Mouse (Mus musculus) liver (tissue): ENCODE data around the gene Plekha1.

Experiments used
- DNase-seq: peaks from one replicate; pipeline ENCODE4 v3.0.0-alpha.2; 2020; ENCODE audit warnings: mixed read lengths

Gene Plekha1

DNA sequence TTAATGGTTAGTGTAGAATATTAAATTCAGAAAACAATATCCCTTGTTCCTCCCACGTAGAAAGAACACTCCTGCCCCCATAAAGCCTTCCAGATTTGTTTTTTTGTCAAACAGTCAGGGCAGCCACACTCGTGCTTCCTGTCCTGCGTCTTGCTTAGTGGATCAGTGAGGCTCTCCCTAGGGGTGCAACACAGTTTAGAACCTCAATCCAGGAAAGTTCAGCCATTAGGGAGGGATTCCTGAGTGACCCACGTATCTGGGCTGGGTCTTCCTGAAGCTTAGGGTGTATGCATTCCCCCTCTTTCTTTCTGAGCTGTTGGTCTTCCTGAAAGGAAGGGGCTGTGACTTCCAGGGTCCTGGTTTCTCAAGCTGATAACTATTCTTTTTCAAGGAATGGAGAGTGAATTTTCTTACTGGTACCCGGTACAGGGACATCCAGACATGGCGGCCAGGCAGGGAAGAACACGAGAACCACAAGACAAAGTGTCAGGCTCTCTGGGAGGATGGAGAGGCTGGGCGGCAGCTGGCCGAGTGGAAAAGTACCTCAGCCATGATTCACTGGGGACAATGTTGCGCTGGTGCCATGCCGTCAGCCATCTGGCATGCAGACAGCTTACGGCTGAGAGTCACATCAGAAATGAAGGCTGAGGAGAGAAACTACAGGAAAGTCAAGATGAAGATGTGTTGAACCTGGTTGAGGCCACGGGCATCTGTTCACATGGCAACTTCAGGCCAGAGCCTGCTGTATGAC lies 57.6 kb downstream of the Plekha1 start:
- no peak for DNase-seq

DNA sequence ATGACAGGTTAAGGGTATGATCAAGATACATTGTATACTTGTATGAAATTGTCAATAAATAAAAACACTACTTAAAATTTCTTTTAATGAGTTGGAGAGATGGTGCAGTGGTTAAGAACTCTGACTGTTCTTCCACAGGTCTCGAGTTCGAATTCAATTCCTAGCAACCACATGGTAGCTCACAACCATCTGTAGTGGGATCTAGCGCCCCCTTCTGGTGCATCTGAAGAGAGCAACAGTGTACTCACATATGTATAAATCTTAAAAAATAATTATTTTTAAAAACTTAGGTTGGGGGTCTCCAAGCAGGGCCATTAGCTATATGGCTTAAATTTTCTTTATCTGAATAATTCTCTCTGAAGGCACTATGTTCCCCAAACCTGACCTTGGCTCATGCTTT lies 64.8 kb downstream of the Plekha1 start:
- no peak for DNase-seq

DNA sequence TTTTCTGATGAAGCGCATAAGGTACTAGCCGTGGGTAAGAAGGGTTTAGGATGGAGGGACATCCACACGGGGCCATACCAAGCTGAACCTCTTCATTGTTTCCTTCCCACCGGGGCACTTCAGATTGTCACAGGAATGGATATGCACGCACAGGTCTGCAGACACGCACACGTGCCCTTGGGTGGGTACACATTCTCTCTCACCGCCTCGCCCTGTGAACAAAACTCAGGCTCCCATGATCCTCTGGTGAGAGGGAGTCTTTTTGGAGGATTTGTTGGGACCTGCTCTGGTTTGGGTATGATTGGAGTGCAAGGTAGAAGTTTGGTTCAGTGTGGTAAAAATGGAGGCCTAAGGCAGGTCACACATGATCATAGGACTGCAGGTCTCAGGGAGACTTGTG lies 67.4 kb downstream of the Plekha1 start:
- DNase-seq: no peak

- DNase-seq: no peak
Observed at GRCm38 (mm10) chr7:130934654-130935053, 69.1 kb downstream of the Plekha1 start.

- no peak for DNase-seq
Observed at GRCm38 (mm10) chr7:130935421-130935792, 69.9 kb downstream of the Plekha1 start.

DNA sequence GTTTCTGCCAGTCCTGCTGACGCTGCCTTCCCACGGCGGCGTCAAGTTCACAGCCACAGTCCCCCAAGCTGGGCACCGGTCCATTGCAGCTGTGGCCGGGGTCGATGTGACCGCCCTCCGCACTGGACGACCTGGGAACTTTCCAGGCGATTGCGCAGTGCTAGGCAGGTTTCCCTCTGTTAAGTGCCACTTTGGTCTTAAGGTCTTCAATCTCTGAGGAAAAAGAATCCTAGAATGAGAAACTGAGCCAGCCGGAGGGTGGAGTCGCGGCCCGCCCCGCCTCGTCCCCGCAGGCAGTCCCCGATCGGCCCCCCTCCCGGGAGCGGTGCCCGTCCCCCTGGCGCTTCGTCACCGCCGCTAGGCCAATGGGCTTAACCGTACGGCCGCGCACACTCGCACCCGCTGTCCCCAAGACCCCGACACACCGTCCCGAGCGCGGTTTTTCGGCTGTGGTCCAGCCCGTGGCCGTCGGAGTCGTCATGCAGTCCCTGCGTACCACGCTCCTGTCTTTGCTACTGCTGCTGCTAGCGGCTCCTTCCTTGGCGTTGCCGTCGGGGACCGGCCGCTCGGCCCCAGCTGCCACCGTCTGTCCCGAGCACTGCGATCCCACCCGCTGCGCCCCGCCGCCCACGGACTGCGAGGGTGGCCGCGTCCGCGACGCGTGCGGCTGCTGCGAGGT lies 70.4 kb downstream of the Plekha1 start, which contains the start of gene Htra1:
Gene Htra1 (plus strand): TSS at position 319 of the 679 bp plus-strand sequence.
- peak; percentile 27 for DNase-seq

DNA sequence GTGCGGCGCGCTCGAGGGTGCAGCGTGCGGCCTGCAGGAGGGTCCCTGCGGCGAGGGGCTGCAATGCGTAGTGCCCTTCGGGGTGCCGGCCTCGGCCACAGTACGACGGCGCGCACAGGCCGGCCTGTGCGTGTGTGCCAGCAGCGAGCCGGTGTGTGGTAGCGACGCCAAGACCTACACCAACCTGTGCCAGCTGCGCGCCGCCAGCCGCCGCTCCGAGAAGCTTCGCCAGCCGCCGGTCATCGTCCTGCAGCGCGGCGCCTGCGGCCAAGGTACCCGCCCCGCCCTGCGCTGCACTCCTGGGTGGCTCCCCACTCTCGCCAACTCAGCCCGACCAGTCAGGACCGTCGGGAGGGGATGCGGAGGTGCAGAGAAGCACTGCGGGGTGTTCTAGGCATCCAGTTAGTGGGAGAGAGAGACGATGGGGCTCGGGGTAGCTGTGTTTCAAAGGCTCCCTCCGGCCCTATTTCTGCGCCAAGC lies 71.0 kb downstream of the Plekha1 start:
- DNase-seq: no peak

DNA sequence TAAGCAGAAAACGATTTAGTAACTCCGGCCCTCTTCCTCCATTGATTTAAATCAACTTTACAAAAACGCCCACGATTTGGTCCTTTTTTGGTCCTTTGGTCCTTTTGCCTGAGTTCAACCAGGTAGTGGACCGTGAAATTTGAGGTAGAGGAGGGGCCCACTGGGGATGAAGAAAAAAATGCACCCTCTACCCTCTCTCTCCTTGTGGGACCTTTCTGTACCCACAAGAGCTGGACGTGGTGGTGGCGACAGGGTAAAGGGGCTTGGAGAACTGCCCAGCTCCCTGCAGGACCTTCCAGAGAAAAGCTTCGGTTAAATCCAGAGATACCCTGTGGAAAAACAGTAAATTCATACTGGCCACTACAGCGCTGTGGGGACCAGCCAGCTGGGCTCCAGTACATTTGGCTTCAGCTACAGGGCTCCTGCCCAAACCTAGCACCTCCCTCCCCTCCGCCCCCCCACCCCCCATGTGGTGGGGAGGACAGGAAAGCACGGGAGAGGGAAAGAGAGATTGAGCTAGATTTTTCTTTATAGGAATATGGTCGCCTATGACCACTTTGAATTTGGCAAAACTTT lies 71.8 kb downstream of the Plekha1 start:
- DNase-seq: no peak

- no peak for DNase-seq
Observed at GRCm38 (mm10) chr7:130938005-130938404, 72.4 kb downstream of the Plekha1 start.

DNA sequence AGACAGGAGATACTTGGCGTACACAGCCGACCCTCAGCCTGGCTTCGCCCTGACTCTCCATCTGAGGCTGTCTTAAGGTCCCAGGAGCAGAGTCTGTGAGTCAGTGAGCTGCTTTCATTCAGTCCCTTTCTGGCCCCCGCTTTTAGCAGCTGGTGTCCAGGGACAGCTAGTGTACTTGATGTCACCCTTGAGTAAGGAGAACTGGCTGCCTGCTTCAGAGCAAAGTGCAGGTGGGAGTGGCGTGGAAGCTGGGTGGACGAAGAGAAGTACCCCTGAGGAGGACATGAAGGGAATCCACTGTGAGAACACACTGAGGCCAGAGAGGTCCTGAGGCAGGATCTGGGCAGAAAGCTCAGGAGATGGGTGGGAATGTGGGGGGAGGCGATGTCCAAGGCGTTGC lies 73.3 kb downstream of the Plekha1 start:
- no peak for DNase-seq

GRCm38 (mm10) chr7:130940733-130941132 lies 75.2 kb downstream of the Plekha1 start:
- no peak for DNase-seq

GRCm38 (mm10) chr7:130943280-130943895 lies 77.8 kb downstream of the Plekha1 start:
- no peak for DNase-seq

DNA sequence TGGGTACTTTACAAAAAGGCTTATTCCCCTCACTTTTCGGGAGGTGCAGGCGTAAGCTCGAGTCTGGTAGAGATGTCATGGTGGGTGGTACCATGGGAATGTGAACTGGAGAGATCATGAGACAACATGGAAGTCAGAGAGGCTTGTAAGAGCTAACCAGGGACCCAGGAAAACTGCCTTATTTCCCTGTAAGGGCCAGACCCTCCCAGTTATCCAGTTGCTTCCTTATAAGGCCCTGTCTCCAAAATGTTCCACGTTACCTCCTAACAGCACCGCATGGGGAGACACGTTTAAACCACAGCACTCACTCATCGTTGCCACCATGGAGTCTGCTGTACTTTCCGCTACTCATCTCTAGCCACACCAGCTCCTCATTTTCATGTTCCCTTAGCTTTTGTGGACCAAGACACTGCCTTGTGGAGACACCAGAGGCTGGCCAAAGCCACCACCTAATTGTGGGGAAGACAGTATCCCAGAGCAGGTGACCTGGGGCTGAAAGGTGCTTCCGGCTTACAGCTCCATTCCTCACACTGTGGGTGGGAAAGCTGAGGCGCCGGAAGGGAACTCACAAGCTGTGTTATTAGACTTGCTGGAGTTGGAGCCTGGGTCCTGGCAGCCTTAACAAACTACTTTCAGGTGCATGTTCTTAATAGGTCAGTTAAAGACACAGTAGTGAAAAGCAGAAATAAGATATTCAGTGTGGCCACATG lies 79.4 kb downstream of the Plekha1 start:
- no peak for DNase-seq

DNA sequence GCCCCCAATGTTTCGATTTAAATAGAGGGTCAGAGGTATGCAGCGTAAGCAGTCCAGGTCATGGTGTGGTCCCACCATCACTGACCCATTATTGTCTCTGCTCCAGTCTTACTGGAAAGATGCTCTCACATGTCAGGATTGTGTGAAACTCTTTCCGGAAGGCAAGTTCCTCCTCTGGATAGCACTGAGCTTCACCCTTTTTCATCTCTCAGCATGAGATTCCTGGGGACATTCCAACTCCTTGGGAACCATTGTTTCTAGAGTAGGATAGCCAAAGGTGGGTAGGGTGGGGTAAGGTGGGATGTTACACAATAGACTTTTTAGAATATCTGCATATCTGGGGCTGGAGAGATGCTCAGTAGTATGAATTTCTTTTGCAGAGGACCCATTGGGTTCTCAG lies 80.2 kb downstream of the Plekha1 start:
- DNase-seq: no peak

- DNase-seq: no peak
Observed at GRCm38 (mm10) chr7:130946303-130946702, 80.7 kb downstream of the Plekha1 start.

GRCm38 (mm10) chr7:130948563-130949208 lies 83.1 kb downstream of the Plekha1 start:
- no peak for DNase-seq

GRCm38 (mm10) chr7:130949331-130949751 lies 83.8 kb downstream of the Plekha1 start:
- no peak for DNase-seq

GRCm38 (mm10) chr7:130950482-130950881 lies 84.9 kb downstream of the Plekha1 start:
- DNase-seq: no peak

- no peak for DNase-seq
Observed at GRCm38 (mm10) chr7:130951004-130951403, 85.4 kb downstream of the Plekha1 start.

DNA sequence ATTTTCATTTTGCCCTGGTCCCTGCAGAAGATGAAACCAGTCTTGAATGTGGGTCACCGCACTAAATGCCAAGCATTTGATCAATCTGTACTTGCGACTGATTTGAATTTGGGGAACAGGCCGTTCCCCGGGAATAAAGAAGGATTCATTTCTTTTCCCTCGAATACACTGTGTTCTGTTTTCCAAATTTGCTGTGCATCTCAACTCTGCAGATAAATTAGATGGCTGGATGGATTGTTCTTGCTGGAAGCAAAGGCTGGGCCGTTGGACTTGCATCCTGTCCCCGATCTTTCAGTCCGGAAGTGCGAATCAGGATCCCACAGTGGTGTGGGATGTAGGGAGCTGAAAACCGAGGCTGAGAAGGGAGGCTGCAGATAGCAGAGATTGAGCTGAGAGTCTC lies 87.8 kb downstream of the Plekha1 start:
- DNase-seq: no peak

DNA sequence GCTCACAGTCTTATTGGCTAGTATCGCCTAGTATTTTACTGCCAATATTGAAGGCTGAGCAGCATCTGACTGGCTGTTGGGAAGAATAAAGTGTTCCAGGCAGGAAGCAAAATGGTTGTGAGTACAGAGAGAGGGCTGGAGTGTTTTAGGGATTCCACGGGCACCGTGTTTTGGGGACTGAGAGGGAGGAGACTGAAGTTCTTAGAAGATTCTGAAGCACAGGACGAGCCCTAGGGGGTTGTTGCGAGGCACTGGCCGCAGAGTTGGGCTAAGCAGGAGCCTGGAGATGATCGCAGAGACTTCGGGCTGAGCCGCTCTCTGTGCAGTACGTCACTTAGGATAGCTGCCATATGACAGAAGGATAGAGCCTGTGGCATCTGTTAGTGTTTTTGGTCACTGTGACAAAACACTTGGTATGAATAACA lies 88.6 kb downstream of the Plekha1 start:
- DNase-seq: no peak

DNA sequence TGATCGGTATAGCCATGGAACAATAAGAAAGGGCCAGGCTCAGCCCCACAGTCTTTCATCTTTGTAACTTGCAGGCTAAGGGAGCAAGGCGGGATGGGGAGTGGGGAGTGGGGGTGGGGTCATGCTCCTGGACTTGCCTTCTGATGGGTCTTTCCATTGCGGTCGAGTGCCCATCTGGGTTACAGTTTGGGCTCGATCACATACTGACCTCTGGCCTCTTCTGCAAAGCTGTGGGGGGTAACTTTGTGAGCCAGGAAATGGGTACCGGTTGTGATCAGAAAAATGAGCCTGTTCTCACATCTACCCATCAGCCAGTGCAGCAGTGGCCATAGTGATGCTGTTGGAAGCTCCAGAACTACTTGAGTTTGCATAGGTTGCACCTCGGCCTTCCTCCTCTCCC lies 93.0 kb downstream of the Plekha1 start:
- DNase-seq: no peak
